Mouse (Mus musculus): ENCODE results near the gene Lcmt1.

Gene Lcmt1

DNA sequence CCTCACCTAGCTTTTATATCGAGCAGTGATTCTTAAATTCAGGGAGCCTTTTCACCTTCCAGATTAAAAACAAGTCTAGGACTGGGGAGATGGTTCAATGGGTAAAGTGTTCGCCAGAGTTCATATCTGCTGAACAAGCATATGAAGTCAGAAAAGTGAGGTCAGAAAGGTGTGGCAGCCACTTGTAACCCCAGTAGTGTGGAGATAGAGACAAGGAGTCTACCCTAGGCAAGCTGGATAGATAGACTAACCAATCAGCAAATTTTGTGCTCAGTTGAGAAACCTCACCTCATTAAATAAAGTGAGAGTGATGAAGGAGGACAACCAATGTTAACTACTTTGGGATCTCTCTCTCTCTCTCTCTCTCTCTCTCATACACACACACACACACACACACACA, 80.9 kb downstream of the Lcmt1 start:
- no peak for DNase-seq (ENCODE audit: extremely low read depth, insufficient read length, low spot score)

DNA sequence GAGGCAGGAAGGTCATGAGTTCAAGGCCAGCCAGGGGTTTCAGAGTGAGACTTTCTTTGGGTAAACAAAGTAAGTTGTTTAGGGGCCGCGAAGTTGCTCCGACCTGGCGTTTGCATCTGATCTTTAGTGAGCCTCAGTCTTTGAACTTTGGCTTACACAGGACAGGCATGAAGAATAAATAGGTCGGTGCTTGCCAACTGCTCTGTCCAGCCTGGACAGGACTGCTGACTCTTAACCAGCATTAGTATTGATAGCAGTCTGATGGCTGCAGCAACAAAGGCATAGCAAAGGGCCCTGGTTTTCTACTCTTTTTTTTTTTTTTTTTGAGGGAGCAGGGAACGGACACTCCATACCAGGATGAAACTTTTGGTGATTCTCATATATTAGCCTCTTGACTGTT, 83.0 kb downstream of the Lcmt1 start:
- DNase-seq (ENCODE audit: extremely low read depth, insufficient read length, low spot score) = no peak

DNA sequence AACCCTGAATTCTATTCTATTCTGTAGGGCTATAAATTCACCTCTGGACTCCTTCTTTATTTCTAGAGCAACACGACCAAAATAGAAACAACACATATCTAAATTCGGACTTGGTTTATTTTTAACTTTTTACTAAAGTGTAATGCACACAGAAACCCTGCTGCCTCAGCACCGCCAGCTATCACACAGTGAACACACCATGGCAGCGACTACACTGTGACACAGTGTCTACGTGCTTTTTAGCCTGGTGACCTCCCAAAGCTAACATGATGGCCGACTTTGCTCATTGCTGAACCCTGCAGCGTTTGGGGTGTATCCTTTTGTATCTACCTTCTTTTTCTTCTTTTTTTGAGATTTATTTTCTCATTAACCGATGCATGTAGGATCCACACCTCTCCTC, 83.5 kb downstream of the Lcmt1 start:
- DNase-seq (ENCODE audit: extremely low read depth, insufficient read length, low spot score) = no peak

DNA sequence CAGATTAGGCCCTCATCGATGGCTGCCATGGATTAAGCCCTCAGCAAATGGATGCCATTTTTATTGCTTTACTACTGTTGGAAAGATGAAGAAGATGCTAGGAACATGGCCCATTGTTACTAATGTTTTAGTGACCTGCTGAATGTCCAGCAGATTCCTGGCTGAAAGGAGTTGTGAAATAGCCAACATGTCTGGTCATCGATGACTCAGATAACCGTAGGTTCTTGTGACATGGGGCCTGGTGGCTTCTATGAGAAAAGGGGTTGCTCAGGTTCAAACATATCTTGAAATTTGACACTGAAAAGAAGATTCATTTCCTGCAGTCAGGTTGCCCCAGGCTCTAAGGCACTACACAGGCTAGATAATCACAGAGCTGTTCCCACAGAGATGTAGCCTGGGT, 85.5 kb downstream of the Lcmt1 start:
- peak; percentile 13 for DNase-seq (ENCODE audit: extremely low read depth, insufficient read length, low spot score)

DNA sequence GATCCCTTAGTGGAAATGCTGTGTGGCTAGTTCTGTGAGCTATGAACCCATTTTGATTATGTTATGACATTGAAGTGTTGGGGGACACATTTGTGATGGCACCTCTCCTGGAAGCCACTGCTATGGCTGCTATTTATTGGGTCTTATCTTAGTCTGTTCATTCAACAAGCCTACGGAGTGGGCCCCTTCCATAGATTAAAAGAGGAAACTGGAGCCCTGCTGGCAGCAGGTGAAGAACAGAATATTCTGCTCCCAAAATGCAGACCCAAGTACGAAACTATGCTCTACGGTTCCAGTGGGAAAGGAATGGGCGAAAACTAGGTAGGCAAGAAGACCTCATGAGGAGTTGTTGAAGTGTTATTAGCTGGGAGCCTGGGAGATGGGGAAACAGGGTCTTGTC, 88.7 kb downstream of the Lcmt1 start:
- no peak for DNase-seq (ENCODE audit: extremely low read depth, insufficient read length, low spot score)

DNA sequence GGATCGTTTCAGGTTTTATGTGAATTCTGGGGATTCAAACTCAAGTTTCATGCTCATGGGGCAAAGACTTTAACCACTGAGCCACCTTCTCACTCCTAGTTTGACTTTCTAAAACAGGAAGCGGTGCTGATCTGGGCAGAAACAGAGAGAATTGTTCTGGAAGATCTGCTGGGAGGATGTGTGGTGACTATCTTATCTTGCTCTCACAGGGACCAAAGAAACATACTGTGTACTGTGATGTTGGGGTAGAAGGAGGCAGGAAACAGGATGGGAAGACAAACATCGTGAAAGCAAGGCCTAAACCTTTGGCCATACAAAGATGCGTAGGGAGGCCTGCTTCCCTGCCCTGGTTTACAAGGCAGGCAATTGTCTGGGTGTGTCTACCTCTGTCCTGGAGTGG, 89.7 kb downstream of the Lcmt1 start:
- DNase-seq (ENCODE audit: extremely low read depth, insufficient read length, low spot score) = no peak

DNA sequence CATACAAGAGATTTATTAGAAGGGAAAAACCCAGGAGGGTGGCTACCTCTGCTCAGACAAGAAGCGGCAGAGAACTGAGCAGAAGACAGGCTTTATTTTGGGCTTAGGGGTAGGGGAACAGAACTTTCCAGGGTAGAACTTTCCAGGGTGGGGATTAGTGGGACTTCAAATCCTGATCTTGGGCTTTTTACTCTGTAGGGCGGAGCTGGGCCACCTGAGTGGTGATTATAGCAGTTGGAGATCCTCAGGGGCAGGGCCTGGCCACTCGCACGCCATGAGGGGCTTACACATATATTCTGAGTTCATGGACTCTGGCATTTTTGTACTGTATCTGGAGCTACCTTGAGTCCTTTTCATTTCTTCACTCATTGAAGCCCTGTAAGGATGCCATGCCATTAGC, 91.7 kb downstream of the Lcmt1 start:
- no peak for DNase-seq (ENCODE audit: extremely low read depth, insufficient read length, low spot score)

DNA sequence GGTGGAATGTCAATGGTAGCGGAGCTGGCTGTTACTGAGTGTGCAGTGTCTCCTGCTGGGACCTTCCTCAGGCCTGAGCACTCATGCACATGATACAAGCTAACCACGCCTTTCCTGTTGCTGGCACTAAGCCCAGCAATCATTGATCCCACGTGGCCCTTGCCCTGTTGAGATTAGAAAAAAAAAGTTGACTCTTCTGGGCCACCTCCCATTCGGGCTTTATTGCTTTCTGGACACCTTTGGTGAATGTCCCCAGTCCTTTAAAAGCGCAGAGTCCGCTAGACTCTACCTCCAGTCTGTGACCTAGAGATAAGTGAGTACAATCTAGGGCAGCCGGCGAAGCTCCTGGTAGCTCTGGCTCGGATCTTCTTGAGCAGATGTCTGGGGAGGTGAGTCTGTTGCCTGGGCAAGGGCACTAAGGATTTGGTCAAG, 92.5 kb downstream of the Lcmt1 start, which contains the start of gene Aqp8:
Gene Aqp8 (plus strand): TSS at position 222 of the 432 bp plus-strand sequence.
- no peak for DNase-seq (ENCODE audit: extremely low read depth, insufficient read length, low spot score)

DNA sequence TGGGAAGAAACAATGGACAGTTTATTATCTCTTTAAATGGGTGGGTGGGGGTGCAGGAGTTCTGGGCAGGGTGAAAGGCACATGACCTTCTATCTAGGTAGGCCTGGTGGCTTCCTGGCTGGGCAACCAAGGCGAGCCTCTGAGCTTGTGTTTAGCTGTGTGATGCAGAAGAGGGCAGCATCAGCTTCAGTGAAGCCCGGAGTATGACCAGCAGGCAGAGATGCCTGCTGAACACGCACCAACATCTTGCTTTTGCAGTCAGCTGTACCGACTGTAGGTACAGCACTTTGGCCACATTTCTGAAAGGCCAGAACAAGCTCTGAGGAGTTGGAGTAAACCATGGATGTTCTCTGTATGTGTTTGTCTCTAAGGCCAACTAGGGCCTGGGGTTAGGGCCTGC, 94.0 kb downstream of the Lcmt1 start:
- no peak for DNase-seq (ENCODE audit: extremely low read depth, insufficient read length, low spot score)

DNA sequence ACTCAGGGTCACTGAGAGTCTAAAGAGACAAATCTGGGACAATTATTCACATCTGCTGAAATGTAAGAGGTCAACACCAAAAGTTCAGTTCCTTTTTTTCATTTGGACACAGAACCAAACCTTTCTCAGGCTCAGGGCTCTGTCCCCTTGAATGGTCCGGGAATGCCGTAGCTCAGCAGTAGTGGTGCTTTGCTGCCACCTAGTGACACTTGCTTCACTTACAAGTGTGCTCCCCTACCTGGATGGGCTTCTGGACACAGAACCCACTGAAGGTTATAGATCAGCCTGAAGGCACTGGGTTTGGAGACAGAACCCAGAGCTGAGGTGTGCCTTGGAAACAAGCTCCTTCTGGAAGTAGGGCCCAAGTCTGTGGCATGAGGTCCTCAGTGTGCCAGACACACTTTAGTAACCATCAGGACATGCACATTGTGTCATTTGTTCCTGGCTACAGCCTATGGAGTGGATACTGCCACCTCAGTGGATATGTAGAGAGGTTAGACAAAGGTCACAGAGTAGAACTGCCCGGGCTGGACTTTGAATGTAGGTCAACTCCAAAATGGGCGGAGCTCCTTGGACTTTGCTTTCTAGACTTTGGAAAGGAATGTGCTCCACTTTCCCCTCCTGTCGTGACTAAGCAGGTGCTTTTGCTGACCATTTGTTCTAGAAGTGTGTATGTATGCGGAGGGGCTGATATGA, 96.3 kb downstream of the Lcmt1 start:
- DNase-seq (ENCODE audit: extremely low read depth, insufficient read length, low spot score) = no peak

DNA sequence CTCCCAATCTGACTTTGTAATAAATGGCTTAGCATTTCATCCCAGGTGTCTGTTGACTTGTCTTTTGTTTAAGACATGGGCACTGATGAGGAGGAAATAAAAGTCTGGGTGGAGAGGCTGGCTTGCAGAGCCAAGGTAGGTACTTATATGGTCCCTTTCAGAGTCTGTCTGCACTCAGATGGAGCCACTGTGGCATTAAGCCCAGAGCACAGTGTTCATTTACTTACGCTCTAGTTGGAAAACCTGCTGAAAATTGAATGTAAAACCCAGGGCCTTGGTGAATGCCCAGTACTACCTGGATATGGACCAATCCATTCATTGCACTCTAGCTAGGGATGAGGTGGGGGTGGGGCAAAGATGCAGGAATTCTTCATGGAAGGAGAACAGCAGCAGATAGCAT, 98.4 kb downstream of the Lcmt1 start:
- no peak for DNase-seq (ENCODE audit: extremely low read depth, insufficient read length, low spot score)
